Mouse (Mus musculus) erythroblast, embryonic 14.5 days (primary cell): ENCODE measurements around the gene Rhbg.

Experiments
- GATA1 ChIP-seq: IDR thresholded peaks from 2 replicates; pipeline ENCODE4 v1.6.1; 2012; ENCODE audit warnings: low read length, inconsistent platforms, mixed read lengths
- TAL1 ChIP-seq: IDR thresholded peaks from 3 replicates; pipeline ENCODE4 v1.6.1; 2012; ENCODE audit warnings: low read length, inconsistent platforms, mixed read lengths

DNA sequence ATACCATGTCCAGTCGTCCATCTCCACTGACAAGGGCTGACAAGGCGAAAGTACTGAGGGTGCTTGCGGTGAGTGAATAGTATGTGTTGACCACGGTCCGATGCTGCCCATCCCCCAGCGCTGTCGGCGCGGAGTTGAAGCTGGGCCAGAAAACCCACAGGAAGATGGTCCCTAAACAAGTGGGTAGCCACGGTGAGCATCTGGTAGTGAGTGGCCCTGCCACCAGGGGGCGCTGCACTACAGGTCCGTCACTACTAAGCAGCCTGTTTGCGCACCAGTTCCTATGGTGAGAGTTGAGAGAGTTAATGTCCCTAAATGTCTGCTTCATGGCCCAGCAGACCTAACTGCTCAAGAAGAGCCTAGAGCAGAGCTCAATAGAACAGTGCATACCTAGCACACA is 8.7 kb downstream of the Rhbg start:
- TF ChIP-seq GATA1, result no peak
- no peak for TF ChIP-seq TAL1
